Mouse (Mus musculus) thymus, postnatal 10 days (tissue): ENCODE data around the gene Ephx1.
A peak's percentile ranks its signal among the peaks of the same experiment; 100 is the strongest.
"Not testable (repeated sequence)": the region's sequence is repeated elsewhere in the genome, so short reads cannot be mapped to it uniquely, and the experiment has no call there.

Source experiments
- DNase-seq, 2 experiments: peaks; one replicate each; pipeline ENCODE4 v3.0.0; 2021; ENCODE audit warnings: low spot score in 2 of 2

Ephx1 gene

GRCm38 (mm10) chr1:180974126-180974746, 46.5 kb downstream of the Ephx1 start:
- DNase-seq, result peak; percentile 41 to 69

- no peak for DNase-seq
Measured at GRCm38 (mm10) chr1:180972941-180973340, 47.8 kb downstream of the Ephx1 start.

- DNase-seq, result no peak
Measured at GRCm38 (mm10) chr1:180967261-180967660, 53.4 kb downstream of the Ephx1 start.

GRCm38 (mm10) chr1:180966542-180966941, 54.2 kb downstream of the Ephx1 start:
- no peak for DNase-seq

GRCm38 (mm10) chr1:180965786-180966185, 54.9 kb downstream of the Ephx1 start:
- no peak for DNase-seq

- DNase-seq, result no peak
Measured at GRCm38 (mm10) chr1:180958797-180959196, 61.9 kb downstream of the Ephx1 start.

GRCm38 (mm10) chr1:180957989-180958388, 62.7 kb downstream of the Ephx1 start:
- DNase-seq, result no peak

GRCm38 (mm10) chr1:180956973-180957381, 63.7 kb downstream of the Ephx1 start:
- no peak for DNase-seq

GRCm38 (mm10) chr1:180956401-180956800, 64.3 kb downstream of the Ephx1 start:
- no peak for DNase-seq

- DNase-seq, result no peak
Measured at GRCm38 (mm10) chr1:180952808-180953207, 67.9 kb downstream of the Ephx1 start.

GRCm38 (mm10) chr1:180952085-180952746, 68.5 kb downstream of the Ephx1 start:
- no peak for DNase-seq

- DNase-seq, result no peak
Measured at GRCm38 (mm10) chr1:180946448-180946847, 74.3 kb downstream of the Ephx1 start.

- DNase-seq, result peak in 1 of 2 experiments; percentile 22
Measured at GRCm38 (mm10) chr1:180945001-180945980, 75.4 kb downstream of the Ephx1 start.

GRCm38 (mm10) chr1:180944553-180944952, 76.2 kb downstream of the Ephx1 start:
- DNase-seq, result no peak

GRCm38 (mm10) chr1:180943896-180944295, 76.8 kb downstream of the Ephx1 start:
- no peak for DNase-seq

- DNase-seq, result no peak
Measured at GRCm38 (mm10) chr1:180943032-180943644, 77.6 kb downstream of the Ephx1 start.

GRCm38 (mm10) chr1:180942166-180943031, 78.3 kb downstream of the Ephx1 start, which contains the start of gene Tmem63a:
Tmem63a (plus strand) TSS chr1:180942344.
- peak; percentile 58 to 69 for DNase-seq

GRCm38 (mm10) chr1:180941726-180942125, 79.0 kb downstream of the Ephx1 start:
- no peak for DNase-seq

- DNase-seq, result no peak
Measured at GRCm38 (mm10) chr1:180940776-180941460, 79.8 kb downstream of the Ephx1 start.

GRCm38 (mm10) chr1:180938781-180939180, 81.9 kb downstream of the Ephx1 start:
- DNase-seq, result not testable (repeated sequence)
